Mouse (Mus musculus): Measurements from ENCODE around the gene Nhsl2. TPM values are rescaled to one million over a fixed set of nuclear protein-coding genes. Genes with fewer than 3 reads are reported as not detected.

Nhsl2 gene
- total RNA-seq, 1 experiment, result 1.1 TPM

DNA sequence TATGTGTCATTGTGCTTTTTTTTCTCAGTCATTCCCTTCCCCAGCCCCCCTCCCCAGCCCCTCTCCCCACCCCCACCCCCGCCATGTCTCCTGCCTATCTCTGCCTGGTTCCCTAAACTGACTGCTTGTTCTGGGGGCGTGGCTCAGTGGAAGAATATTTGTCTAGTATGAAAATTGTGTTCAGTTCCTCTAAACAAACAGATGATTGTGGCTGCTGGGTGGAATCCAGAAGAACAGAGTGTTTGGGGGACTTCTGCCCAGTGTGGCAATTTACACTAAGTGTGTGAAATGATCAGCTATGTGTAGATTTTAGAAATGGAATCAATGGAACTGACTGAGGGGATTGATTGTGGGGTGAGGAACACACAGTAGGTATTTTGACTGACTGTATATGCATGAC is 184.4 kb downstream of the Nhsl2 start:
- Histone ChIP-seq H3K36me3 (ENCODE audit: control insufficient read depth, insufficient read depth, low read length, poor library complexity, severe bottlenecking) (no peaks in the 10 kb centered on the region), H3K4me1 (ENCODE audit: control insufficient read depth in 2 of 2, insufficient read depth in 2 of 2, low read length in 2 of 2, poor library complexity in 1 of 2) (no peaks in the 10 kb centered on the region; a peak in 1 of 4 replicates), H3K27ac (ENCODE audit: insufficient read depth, low read depth, low read length, poor library complexity, severe bottlenecking) (no peak overlapping the region), H3K9me3 (ENCODE audit: control insufficient read depth, insufficient read depth, low read depth, low read length) (no peaks in the 10 kb centered on the region), H3K4me3 (ENCODE audit: insufficient read depth in 1 of 2, low read depth in 1 of 2, low read length in 2 of 2, poor library complexity in 1 of 2, severe bottlenecking in 1 of 2) (no peak overlapping the region), H3K9ac (ENCODE audit: insufficient read depth, low read depth, low read length, poor library complexity, severe bottlenecking) (no peak overlapping the region)
- in situ Hi-C loops (cut with MboI; ENCODE audit: low sequenced_read_pairs in 2 of 2, unreplicated experiment in 2 of 2), result no loop called here
- TF ChIP-seq HCFC1 (IDR thresholded peaks at IDR 0.05; ENCODE audit: borderline replicate concordance, insufficient read depth, low read length) (no peak), MAFK (IDR thresholded peaks at IDR 0.05; ENCODE audit: insufficient read depth, low read depth, low read length) (no peak), ZC3H11A (IDR thresholded peaks at IDR 0.05; ENCODE audit: borderline replicate concordance, low read depth, low read length) (no peak), CHD2 (IDR thresholded peaks at IDR 0.05; ENCODE audit: low read depth, low read length) (no peak), ZNF384 (IDR thresholded peaks at IDR 0.05; ENCODE audit: low read depth, low read length) (no peak)
- no peak for DNase-seq (ENCODE audit: low read depth, low spot score)

DNA sequence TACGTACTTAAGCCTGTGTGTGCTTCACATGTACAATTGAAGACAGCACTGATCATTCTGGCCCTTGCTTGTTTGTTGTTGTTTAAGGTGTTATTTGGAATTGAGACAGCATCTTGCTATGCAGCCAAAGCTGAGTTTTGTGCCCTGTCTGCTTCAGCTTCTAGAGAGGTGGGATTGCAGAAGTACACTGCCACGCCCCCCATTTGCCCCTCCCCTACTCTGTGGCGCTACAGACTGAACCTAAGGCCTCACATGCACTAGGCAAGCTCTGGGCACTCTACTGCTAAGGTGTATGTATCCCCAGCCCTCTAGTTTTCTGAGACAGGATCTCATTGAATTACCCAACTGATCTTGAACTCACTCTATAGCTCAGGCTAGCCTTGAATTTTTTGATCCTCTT is 186.5 kb downstream of the Nhsl2 start:
- no peak overlapping the region for H3K4me3 ChIP-seq (ENCODE audit: insufficient read depth in 1 of 2, low read depth in 1 of 2, low read length in 2 of 2, poor library complexity in 1 of 2, severe bottlenecking in 1 of 2)
- no peaks in the 10 kb centered on the region for H3K36me3 ChIP-seq (ENCODE audit: control insufficient read depth, insufficient read depth, low read length, poor library complexity, severe bottlenecking)
- no peak overlapping the region for H3K27ac ChIP-seq (ENCODE audit: insufficient read depth, low read depth, low read length, poor library complexity, severe bottlenecking)
- no peaks in the 10 kb centered on the region; a peak in 1 of 4 replicates for H3K4me1 ChIP-seq (ENCODE audit: control insufficient read depth in 2 of 2, insufficient read depth in 2 of 2, low read length in 2 of 2, poor library complexity in 1 of 2)
- H3K9ac ChIP-seq (ENCODE audit: insufficient read depth, low read depth, low read length, poor library complexity, severe bottlenecking), result no peak overlapping the region
- in situ Hi-C loops (cut with MboI; ENCODE audit: low sequenced_read_pairs in 2 of 2, unreplicated experiment in 2 of 2), result no loop called here
- TF ChIP-seq MAFK (IDR thresholded peaks at IDR 0.05; ENCODE audit: insufficient read depth, low read depth, low read length), result no peak
- TF ChIP-seq CHD2 (IDR thresholded peaks at IDR 0.05; ENCODE audit: low read depth, low read length), result no peak
- no peak for TF ChIP-seq ZNF384 (IDR thresholded peaks at IDR 0.05; ENCODE audit: low read depth, low read length)
- no peak for TF ChIP-seq ZC3H11A (IDR thresholded peaks at IDR 0.05; ENCODE audit: borderline replicate concordance, low read depth, low read length)
- TF ChIP-seq HCFC1 (IDR thresholded peaks at IDR 0.05; ENCODE audit: borderline replicate concordance, insufficient read depth, low read length), result no peak
- DNase-seq (ENCODE audit: low read depth, low spot score), result no peak
- H3K9me3 ChIP-seq (ENCODE audit: control insufficient read depth, insufficient read depth, low read depth, low read length), result no peaks in the 10 kb centered on the region

DNA sequence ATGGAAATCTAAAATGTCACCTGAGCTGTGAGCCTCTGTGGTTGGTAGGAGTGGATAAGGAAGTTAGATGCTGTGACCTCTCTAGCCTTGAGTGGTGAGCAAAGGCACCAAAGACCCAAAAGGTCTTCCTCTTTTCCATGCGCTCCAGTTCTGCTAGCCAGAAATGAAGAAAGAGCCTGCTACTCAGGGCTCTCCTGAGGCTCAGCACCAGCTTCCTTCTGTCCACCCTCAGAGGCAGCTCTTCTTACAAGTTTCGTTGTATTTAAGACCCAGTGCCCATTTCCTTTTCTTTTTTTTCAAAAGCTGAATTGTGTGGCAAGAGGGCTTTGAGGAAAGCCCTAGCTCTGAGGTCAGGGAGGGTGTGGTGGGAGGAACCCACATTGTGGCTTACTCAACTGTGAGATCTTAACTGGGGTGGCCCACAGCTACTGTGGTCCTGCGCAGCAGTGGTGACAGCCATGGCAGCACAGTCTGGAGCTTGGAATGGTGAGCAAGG is 187.7 kb downstream of the Nhsl2 start:
- Histone ChIP-seq H3K36me3 (ENCODE audit: control insufficient read depth, insufficient read depth, low read length, poor library complexity, severe bottlenecking) (no peaks in the 10 kb centered on the region), H3K4me3 (ENCODE audit: insufficient read depth in 1 of 2, low read depth in 1 of 2, low read length in 2 of 2, poor library complexity in 1 of 2, severe bottlenecking in 1 of 2) (no peak overlapping the region), H3K9ac (ENCODE audit: insufficient read depth, low read depth, low read length, poor library complexity, severe bottlenecking) (no peak overlapping the region), H3K27ac (ENCODE audit: insufficient read depth, low read depth, low read length, poor library complexity, severe bottlenecking) (no peak overlapping the region), H3K9me3 (ENCODE audit: control insufficient read depth, insufficient read depth, low read depth, low read length) (no peaks in the 10 kb centered on the region), H3K4me1 (ENCODE audit: control insufficient read depth in 2 of 2, insufficient read depth in 2 of 2, low read length in 2 of 2, poor library complexity in 1 of 2) (no peaks in the 10 kb centered on the region; a peak in 1 of 4 replicates)
- no peak for DNase-seq (ENCODE audit: low read depth, low spot score)
- in situ Hi-C loops (cut with MboI; ENCODE audit: low sequenced_read_pairs in 2 of 2, unreplicated experiment in 2 of 2), result no loop called here
- no peak for TF ChIP-seq MAFK (IDR thresholded peaks at IDR 0.05; ENCODE audit: insufficient read depth, low read depth, low read length)
- no peak for TF ChIP-seq ZC3H11A (IDR thresholded peaks at IDR 0.05; ENCODE audit: borderline replicate concordance, low read depth, low read length)
- no peak for TF ChIP-seq CHD2 (IDR thresholded peaks at IDR 0.05; ENCODE audit: low read depth, low read length)
- no peak for TF ChIP-seq HCFC1 (IDR thresholded peaks at IDR 0.05; ENCODE audit: borderline replicate concordance, insufficient read depth, low read length)
- TF ChIP-seq ZNF384 (IDR thresholded peaks at IDR 0.05; ENCODE audit: low read depth, low read length), result no peak

DNA sequence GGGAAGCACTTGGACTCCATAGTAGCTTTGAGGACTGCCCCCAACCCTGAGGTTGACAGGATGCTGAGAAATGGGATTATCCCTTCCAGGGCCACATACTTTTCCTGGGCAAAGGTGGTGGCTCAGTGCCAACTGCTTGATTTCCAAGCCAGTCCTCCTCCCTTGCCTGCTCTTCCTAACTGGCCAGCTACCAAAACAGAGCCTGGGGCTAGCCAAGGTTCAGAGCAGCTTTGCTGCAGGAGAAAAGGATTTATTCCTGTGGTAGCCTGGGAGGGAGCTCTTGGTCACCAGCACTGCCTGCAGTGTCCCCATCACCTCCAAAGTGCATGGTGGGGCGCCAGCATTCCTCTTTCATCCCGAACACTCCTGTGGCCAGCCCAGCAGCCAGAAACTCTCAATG is 188.3 kb downstream of the Nhsl2 start:
- TF ChIP-seq HCFC1 (IDR thresholded peaks at IDR 0.05; ENCODE audit: borderline replicate concordance, insufficient read depth, low read length), result no peak
- no peak for TF ChIP-seq ZC3H11A (IDR thresholded peaks at IDR 0.05; ENCODE audit: borderline replicate concordance, low read depth, low read length)
- TF ChIP-seq MAFK (IDR thresholded peaks at IDR 0.05; ENCODE audit: insufficient read depth, low read depth, low read length), result no peak
- TF ChIP-seq CHD2 (IDR thresholded peaks at IDR 0.05; ENCODE audit: low read depth, low read length), result no peak
- TF ChIP-seq ZNF384 (IDR thresholded peaks at IDR 0.05; ENCODE audit: low read depth, low read length), result no peak
- in situ Hi-C loops (cut with MboI; ENCODE audit: low sequenced_read_pairs in 2 of 2, unreplicated experiment in 2 of 2), result no loop called here
- no peak overlapping the region for H3K27ac ChIP-seq (ENCODE audit: insufficient read depth, low read depth, low read length, poor library complexity, severe bottlenecking)
- no peaks in the 10 kb centered on the region; a peak in 1 of 4 replicates for H3K4me1 ChIP-seq (ENCODE audit: control insufficient read depth in 2 of 2, insufficient read depth in 2 of 2, low read length in 2 of 2, poor library complexity in 1 of 2)
- no peaks in the 10 kb centered on the region for H3K9me3 ChIP-seq (ENCODE audit: control insufficient read depth, insufficient read depth, low read depth, low read length)
- H3K36me3 ChIP-seq (ENCODE audit: control insufficient read depth, insufficient read depth, low read length, poor library complexity, severe bottlenecking), result no peaks in the 10 kb centered on the region
- H3K4me3 ChIP-seq (ENCODE audit: insufficient read depth in 1 of 2, low read depth in 1 of 2, low read length in 2 of 2, poor library complexity in 1 of 2, severe bottlenecking in 1 of 2), result no peak overlapping the region
- no peak overlapping the region for H3K9ac ChIP-seq (ENCODE audit: insufficient read depth, low read depth, low read length, poor library complexity, severe bottlenecking)
- no peak for DNase-seq (ENCODE audit: low read depth, low spot score)

DNA sequence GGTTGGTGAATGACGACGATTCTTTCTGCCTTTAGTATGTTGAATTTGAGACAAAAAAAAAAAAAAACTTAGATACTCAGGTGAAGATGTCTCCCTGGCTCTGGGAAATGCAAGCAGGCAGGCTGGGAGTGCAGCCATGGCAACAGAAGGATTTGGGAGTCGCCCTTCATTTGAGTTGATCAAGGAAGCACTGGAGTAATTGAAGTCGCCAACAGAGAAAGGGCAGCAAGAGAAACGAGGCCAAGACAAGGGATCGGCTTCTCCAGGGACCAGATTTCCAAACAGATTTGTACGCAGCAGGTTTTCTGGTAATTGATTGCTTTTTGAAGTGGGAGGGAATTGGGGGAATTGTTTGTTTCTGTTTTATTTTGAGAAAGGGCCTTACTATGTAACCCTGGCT is 192.4 kb downstream of the Nhsl2 start:
- no peaks in the 10 kb centered on the region for H3K4me1 ChIP-seq (ENCODE audit: control insufficient read depth in 2 of 2, insufficient read depth in 2 of 2, low read length in 2 of 2, poor library complexity in 1 of 2)
- no peaks in the 10 kb centered on the region for H3K36me3 ChIP-seq (ENCODE audit: control insufficient read depth, insufficient read depth, low read length, poor library complexity, severe bottlenecking)
- no peak for TF ChIP-seq MAFK (IDR thresholded peaks at IDR 0.05; ENCODE audit: insufficient read depth, low read depth, low read length)
- no peak for TF ChIP-seq HCFC1 (IDR thresholded peaks at IDR 0.05; ENCODE audit: borderline replicate concordance, insufficient read depth, low read length)
- TF ChIP-seq ZC3H11A (IDR thresholded peaks at IDR 0.05; ENCODE audit: borderline replicate concordance, low read depth, low read length), result no peak
- TF ChIP-seq CHD2 (IDR thresholded peaks at IDR 0.05; ENCODE audit: low read depth, low read length), result no peak
- TF ChIP-seq ZNF384 (IDR thresholded peaks at IDR 0.05; ENCODE audit: low read depth, low read length), result no peak
- H3K4me3 ChIP-seq (ENCODE audit: insufficient read depth in 1 of 2, low read depth in 1 of 2, low read length in 2 of 2, poor library complexity in 1 of 2, severe bottlenecking in 1 of 2), result no peak overlapping the region
- H3K27ac ChIP-seq (ENCODE audit: insufficient read depth, low read depth, low read length, poor library complexity, severe bottlenecking), result no peak overlapping the region
- no peaks in the 10 kb centered on the region for H3K9me3 ChIP-seq (ENCODE audit: control insufficient read depth, insufficient read depth, low read depth, low read length)
- no peak overlapping the region for H3K9ac ChIP-seq (ENCODE audit: insufficient read depth, low read depth, low read length, poor library complexity, severe bottlenecking)
- in situ Hi-C loops (cut with MboI; ENCODE audit: low sequenced_read_pairs in 2 of 2, unreplicated experiment in 2 of 2), result no loop called here
- DNase-seq (ENCODE audit: low read depth, low spot score), result no peak
